Mouse (Mus musculus) heart, adult 2 months (tissue): ENCODE data around the gene Msi2.

Source experiments
- CTCF ChIP-seq: fragments of 200-600 bp; IDR thresholded peaks from 2 replicates; pipeline ENCODE4 v1.8.1; 2022; ENCODE audit warnings: antibody characterized with exemption, mild to moderate bottlenecking, moderate library complexity
- EP300 ChIP-seq: fragments of 200-500 bp; IDR thresholded peaks from 2 replicates; pipeline ENCODE4 v1.6.1; 2011; ENCODE audit warnings: low read depth, low read length, control low read depth; ENCODE audit not compliant: insufficient read depth
- POLR2A ChIP-seq: fragments of 200-500 bp; IDR thresholded peaks from 2 replicates; pipeline ENCODE4 v1.6.1; 2011; ENCODE audit warnings: mild to moderate bottlenecking, low read depth, low read length, control low read depth; ENCODE audit not compliant: insufficient read depth

DNA sequence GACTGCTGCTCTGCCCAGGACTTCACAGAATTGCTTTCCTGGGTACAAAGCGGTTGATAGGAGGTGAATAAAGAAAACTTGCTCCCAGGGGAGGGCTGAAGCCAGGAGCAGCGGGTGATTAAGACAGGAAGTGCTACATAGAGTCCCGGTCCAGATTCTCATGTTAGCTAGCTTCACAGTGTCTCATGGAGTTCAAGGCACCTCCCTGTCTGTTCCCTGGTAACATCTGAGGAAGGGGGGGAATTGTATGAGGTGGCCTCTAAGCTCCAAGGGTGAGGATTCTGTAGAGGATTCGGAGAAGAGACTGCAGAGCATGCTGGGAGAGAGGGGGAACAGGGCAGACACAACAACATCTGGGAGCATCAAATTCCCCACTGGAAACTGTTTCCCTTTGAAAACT is 233.2 kb downstream of the Msi2 start:
- no peak for TF ChIP-seq CTCF
- TF ChIP-seq POLR2A: no peak
- TF ChIP-seq EP300: no peak
